Mouse (Mus musculus): ENCODE measurements at regions not wholly inside any gene's neighbourhood (a gene's known extent, or its start where the extent isn't known, plus 50 kb on each side); places are given as distances from the start of the nearest gene placed in this dataset.

DNA sequence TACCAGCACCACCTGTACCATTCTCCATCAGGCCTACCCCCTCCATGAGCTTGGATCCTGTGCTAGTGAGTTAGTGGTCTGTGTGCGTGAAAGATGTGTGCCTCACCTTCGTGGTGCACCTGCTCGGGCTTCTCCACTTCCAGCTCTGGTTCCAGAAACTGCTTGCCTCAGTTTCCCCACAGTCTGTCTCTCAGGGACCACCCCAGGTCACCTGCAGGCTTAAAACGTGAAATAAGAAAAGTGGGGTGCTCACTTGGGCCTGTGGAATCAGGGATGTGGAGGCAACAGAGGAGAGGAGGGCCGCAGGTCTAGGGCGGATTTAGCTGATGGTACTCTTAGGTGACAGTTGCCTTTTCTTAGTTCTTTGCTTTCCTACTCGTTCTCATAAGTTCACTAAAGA is 186.0 kb downstream of the Irx2 start:
- TF ChIP-seq CTCF (IDR thresholded peaks at IDR 0.05; ENCODE audit: extremely low read depth, insufficient read depth, insufficient read length, insufficient replicate concordance), result no peak
- TF ChIP-seq POLR2A (IDR thresholded peaks at IDR 0.05; ENCODE audit: low read depth, low read length), result no peak
